Mouse (Mus musculus) G1E (cell line): ENCODE measurements at regions not wholly inside any gene's neighbourhood (a gene's known extent, or its start where the extent isn't known, plus 50 kb on each side); places are given as distances from the start of the nearest gene placed in this dataset.

Experiments
- CTCF ChIP-seq: IDR thresholded peaks from 2 replicates; pipeline ENCODE4 v1.5.1; 2012; ENCODE audit warnings: low read depth, low read length, inconsistent platforms, mixed read lengths
- GATA2 ChIP-seq: IDR thresholded peaks from 2 replicates; pipeline ENCODE4 v1.6.1; 2012; ENCODE audit warnings: low read depth, low read length, inconsistent platforms, borderline replicate concordance

- TF ChIP-seq CTCF, result no peak
- TF ChIP-seq GATA2, result no peak
These were observed 70.7 kb upstream of the 9630041A04Rik start for GRCm38 (mm10) chr9:101790936-101791335.
